Mouse (Mus musculus) forebrain, embryonic 13.5 days (tissue): ENCODE measurements at regions not wholly inside any gene's neighbourhood (a gene's known extent, or its start where the extent isn't known, plus 50 kb on each side); places are given as distances from the start of the nearest gene placed in this dataset.
A peak's percentile ranks its signal among the peaks of the same experiment; 100 is the strongest.
"Not testable (repeated sequence)": the region's sequence is repeated elsewhere in the genome, so short reads cannot be mapped to it uniquely, and the experiment has no call there.

ENCODE experiments used
- ATAC-seq: fragments of 200-750 bp; cut with Nextera tagmentation; 2 replicates; pipeline ENCODE4 v1.8.0; 2017
- H3K27ac ChIP-seq: fragments of 300-500 bp; sonication (generic); 2 replicates; pipeline ENCODE4 v1.5.1; 2015; ENCODE audit warnings: inconsistent platforms, mild to moderate bottlenecking, moderate library complexity
- H3K27me3 ChIP-seq: fragments of 300-500 bp; sonication (generic); 2 replicates; pipeline ENCODE4 v1.6.1; 2015; ENCODE audit warnings: mild to moderate bottlenecking, inconsistent platforms
- H3K36me3 ChIP-seq: fragments of 300-500 bp; sonication (generic); 2 replicates; pipeline ENCODE4 v1.6.1; 2015; ENCODE audit warnings: mild to moderate bottlenecking, inconsistent platforms; ENCODE audit not compliant: poor library complexity, severe bottlenecking
- H3K4me1 ChIP-seq: fragments of 300-500 bp; sonication (generic); 2 replicates; pipeline ENCODE4 v1.6.1; 2015; ENCODE audit warnings: inconsistent platforms
- H3K4me2 ChIP-seq: fragments of 300-500 bp; sonication (generic); 2 replicates; pipeline ENCODE4 v1.6.1; 2015; ENCODE audit warnings: inconsistent platforms, mild to moderate bottlenecking, moderate library complexity
- H3K4me3 ChIP-seq: fragments of 300-500 bp; sonication (generic); 2 replicates; pipeline ENCODE4 v1.5.1; 2015; ENCODE audit warnings: mild to moderate bottlenecking, inconsistent platforms
- H3K9ac ChIP-seq: fragments of 300-500 bp; sonication (generic); 2 replicates; pipeline ENCODE4 v1.6.1; 2015; ENCODE audit warnings: mild to moderate bottlenecking, inconsistent platforms
- H3K9me3 ChIP-seq: fragments of 300-500 bp; sonication (generic); replicated peaks from 2 replicates; pipeline ENCODE4 v1.6.1; 2016; ENCODE audit warnings: inconsistent platforms
- WGBS: fragments of 180-500 bp; shearing (Covaris S2); methylation state at CpG from one replicate; pipeline ENCODE4 v1.1.7; 2015; 5-methylcytosine and 5-hydroxymethylcytosine counted together

DNA sequence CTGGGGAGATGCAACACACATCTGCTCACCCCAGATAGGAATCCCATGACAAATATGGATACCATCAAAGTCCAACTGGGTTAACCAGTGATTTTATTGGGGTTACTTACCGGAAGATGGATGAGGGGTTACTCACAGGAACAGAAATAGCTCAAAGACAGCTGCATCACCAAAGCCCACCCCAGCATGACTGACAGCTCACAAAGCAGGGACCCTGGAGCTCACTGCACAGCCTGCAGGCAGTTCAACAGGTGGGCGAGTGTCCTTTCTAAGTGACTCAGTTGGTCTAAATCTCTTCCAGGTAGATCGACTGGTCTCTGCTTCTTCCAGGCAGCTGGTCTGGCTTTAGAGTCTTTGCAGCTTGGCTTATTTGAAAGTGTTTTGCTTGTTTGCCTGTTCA is 114.2 kb downstream of the Bdh1 start:
- Histone ChIP-seq H3K9ac (no peak overlapping the region), H3K27ac (no peak overlapping the region), H3K4me1 (peaks cover 9% of the 10 kb centered on the region; the same call in 1 of the 2 replicates), H3K36me3 (no peaks in the 10 kb centered on the region), H3K27me3 (no peaks in the 10 kb centered on the region), H3K4me2 (no peak overlapping the region), H3K4me3 (no peak overlapping the region), H3K9me3 (no peaks in the 10 kb centered on the region)
- no peak for ATAC-seq
- 90% methylated on average over 3 of the region's 3 CpGs for WGBS

DNA sequence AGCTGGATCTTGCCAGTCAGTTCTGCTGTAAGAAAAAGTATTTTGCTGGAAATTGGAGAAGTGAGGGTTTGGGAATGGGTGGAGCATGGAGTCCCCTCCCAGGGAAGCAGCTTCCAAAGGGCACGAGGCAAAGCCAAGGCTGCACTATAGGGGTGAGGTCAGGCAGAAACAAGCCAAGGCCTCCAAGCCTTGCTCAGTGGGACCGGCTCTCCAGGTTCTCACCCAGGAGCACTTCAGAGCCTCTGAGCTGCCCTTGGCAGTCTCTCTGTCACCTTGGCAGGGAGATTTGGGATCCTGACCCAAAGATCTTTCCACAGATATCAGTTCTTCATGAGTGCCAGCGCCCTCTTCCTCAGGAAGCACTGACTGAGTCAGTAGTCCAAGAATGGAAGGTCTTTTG is 116.5 kb downstream of the Bdh1 start:
- 65% methylated on average over 3 of the region's 3 CpGs for WGBS
- H3K9ac ChIP-seq = no peak overlapping the region
- no peaks in the 10 kb centered on the region for H3K27me3 ChIP-seq
- H3K36me3 ChIP-seq = no peaks in the 10 kb centered on the region
- no peak overlapping the region for H3K4me3 ChIP-seq
- H3K9me3 ChIP-seq = no peaks in the 10 kb centered on the region
- no peak overlapping the region for H3K4me2 ChIP-seq
- no peak overlapping the region for H3K27ac ChIP-seq
- ATAC-seq = no peak
- peaks cover 9% of the 10 kb centered on the region; the same call in 1 of the 2 replicates for H3K4me1 ChIP-seq

DNA sequence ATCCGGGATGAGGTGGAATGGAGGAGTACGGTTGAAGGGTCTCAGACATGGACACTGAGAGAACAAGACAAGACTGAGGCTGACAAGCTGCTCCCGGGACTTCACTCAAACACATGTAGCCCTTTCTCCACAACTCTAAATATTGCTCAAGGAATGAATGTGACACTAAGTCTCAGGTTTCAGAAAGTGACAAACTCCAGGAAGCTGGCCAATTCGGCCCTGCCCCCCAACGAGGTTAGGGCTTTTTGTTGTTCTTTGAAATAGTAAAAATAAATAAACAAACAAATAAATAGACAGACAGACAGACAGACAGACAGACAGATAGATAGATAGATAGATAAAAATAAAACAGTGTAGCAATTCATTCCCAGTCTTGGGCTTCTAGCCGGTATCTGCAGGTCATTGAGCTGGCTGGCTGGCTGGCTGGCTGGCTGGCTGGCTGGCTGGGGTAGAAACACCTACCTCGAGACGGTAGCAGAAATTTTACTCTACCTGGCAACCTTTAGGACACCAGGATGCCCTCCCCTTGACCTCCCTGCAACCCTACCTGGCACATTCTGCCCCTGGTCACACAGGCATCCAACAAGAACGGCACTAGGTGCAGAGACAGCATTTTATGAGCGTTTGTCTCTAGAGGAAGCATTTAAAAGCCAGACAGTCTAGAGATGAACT is 119.6 kb upstream of the Dlg1 start:
- 74% methylated on average over 10 of the region's 10 CpGs for WGBS

DNA sequence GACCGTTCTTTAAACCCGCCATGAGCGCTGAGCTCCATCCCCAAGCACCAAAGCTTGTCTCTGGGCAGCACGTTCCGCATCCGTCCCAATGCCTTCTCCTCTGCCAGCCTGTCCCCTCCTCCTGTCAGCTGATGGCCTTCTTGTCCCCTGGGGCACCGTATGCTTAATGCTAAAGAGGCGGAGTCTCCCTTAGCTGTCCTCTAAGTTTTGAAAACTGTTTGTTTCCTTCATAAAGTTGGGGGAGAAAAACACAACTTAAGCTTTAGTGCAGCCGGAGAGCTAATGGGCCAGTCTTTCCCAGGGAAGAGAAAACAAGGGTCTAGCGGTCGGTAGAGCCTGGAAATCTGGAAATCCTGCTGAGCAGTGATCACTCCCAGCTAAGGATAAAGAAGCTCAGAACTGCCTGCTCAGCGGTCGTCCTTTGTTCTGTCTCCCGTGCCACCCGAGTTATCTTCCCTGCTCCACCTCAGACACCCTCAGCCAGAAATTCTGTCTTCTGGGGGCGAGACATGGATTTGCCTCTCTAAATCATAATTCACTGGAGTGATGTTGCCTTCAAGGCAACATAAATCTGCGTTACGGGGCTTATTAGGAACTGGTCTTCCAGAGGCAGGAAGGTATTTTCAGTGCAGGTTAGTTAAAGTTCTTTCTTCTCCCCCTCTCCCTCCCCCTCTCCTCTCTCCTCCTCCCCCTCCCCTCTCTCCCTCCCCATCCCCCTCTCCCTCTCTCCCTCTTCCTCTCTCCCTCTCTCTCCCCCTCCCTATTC is 117.0 kb upstream of the Dlg1 start:
- Histone ChIP-seq H3K9ac (peak overlapping the region; percentile 52), H3K4me2 (peak overlapping the region; percentile 57), H3K27ac (peak overlapping the region; percentile 84), H3K9me3 (no peaks in the 10 kb centered on the region), H3K36me3 (no peaks in the 10 kb centered on the region), H3K4me1 (peaks cover 44% of the 10 kb centered on the region), H3K27me3 (0 out of 2 replicates have a peak, but pooled peaks cover 3% of the 10 kb centered on the region), H3K4me3 (peak overlapping the region; percentile 15)
- ATAC-seq = peak; percentile 62
- WGBS = 2% methylated on average over 18 of the region's 18 CpGs

More for the DNA sequence above, 119.6 kb upstream of the Dlg1 start:
- H3K9ac ChIP-seq = no peak overlapping the region
- no peaks in the 10 kb centered on the region for H3K9me3 ChIP-seq
- no peaks in the 10 kb centered on the region for H3K36me3 ChIP-seq
- H3K4me2 ChIP-seq = no peak overlapping the region
- no peak overlapping the region for H3K27ac ChIP-seq
- no peak for ATAC-seq
- no peak overlapping the region for H3K4me3 ChIP-seq
- H3K27me3 ChIP-seq = 0 out of 2 replicates have a peak, but pooled peaks cover 3% of the 10 kb centered on the region
- peaks cover 39% of the 10 kb centered on the region for H3K4me1 ChIP-seq

DNA sequence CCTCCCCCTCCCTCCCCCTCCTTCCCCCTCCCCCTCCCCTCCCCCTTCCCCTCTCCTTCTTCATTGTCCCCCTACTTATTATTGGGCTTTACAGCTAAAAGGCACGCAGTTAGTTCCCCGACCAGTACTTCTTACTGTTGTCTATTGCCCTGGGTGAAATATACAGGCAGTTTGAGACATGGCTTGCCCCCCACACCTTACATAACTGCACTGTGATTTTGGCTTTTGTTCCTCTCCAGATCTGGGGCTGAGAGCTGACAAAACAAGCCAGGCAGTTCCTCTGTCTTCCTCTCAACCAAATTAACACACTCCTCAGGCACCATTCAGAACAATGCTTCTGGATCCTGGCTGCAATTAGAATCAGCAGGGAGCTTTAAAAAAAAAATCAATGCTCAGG is 116.4 kb upstream of the Dlg1 start:
- no peak overlapping the region; the same call in 1 of the 2 replicates for H3K9ac ChIP-seq
- 0 out of 2 replicates have a peak, but pooled peaks cover 3% of the 10 kb centered on the region for H3K27me3 ChIP-seq
- H3K36me3 ChIP-seq = no peaks in the 10 kb centered on the region
- peak; percentile 65; the same call in 1 of the 2 replicates for ATAC-seq
- WGBS = 3% methylated on average over 2 of the region's 2 CpGs
- peak overlapping the region; percentile 77 for H3K27ac ChIP-seq
- peaks cover 49% of the 10 kb centered on the region for H3K4me1 ChIP-seq
- H3K4me2 ChIP-seq = peak overlapping the region; percentile 57
- no peak overlapping the region for H3K4me3 ChIP-seq
- no peaks in the 10 kb centered on the region for H3K9me3 ChIP-seq

DNA sequence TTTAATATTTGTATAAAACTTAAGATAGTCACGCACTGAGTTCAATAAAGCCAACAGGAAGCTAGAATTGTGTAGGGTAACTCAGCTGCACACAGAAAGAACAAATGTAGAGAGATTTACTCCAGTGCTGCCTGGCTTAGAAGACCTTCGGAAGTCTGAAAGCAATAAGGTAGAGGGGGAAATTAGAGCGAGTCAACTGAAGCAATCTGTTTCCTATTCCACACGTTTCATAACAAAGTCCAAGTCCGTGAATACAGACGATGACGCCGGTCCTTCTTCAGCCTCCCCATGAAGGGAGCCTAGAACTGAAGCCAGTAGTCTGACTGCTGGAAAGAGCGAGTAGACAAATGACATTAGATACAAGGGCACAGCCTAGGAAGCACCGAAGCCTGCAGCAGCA is 115.9 kb upstream of the Dlg1 start:
- Histone ChIP-seq H3K4me3 (no peak overlapping the region), H3K9me3 (no peaks in the 10 kb centered on the region), H3K36me3 (no peaks in the 10 kb centered on the region), H3K4me2 (no peak overlapping the region), H3K4me1 (peaks cover 55% of the 10 kb centered on the region), H3K9ac (no peak overlapping the region; the same call in 1 of the 2 replicates), H3K27me3 (0 out of 2 replicates have a peak, but pooled peaks cover 3% of the 10 kb centered on the region), H3K27ac (peak overlapping the region; percentile 77)
- ATAC-seq = 0 out of 2 replicates have a peak, but pooled peaks have one; percentile 31
- WGBS = 13% methylated on average over 10 of the region's 10 CpGs

DNA sequence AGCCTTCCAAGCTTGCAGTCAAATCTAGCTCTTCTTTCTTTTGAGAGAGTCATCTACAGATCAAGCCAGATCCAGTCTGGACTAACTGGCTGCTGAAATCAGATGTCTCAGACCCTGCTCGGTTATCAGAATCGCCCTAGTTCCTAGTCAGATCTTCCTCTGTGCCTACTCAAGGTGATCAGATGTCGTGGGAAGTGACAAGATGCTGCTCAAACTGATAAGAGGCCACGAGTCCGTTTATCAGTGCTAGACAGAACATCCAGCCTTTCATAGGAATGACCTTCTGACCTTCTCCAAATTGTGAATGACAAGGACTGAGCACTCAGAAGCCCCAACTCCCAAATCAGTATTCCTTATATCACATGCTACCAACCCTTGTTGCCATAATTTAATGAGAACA is 113.3 kb upstream of the Dlg1 start:
- Histone ChIP-seq H3K9ac (no peak overlapping the region), H3K27me3 (no peaks in the 10 kb centered on the region), H3K9me3 (no peaks in the 10 kb centered on the region), H3K4me3 (no peak overlapping the region), H3K27ac (no peak overlapping the region), H3K4me2 (no peak overlapping the region), H3K4me1 (peaks cover 54% of the 10 kb centered on the region), H3K36me3 (no peaks in the 10 kb centered on the region)
- no peak for ATAC-seq
- WGBS = 91% methylated on average over 5 of the region's 5 CpGs

DNA sequence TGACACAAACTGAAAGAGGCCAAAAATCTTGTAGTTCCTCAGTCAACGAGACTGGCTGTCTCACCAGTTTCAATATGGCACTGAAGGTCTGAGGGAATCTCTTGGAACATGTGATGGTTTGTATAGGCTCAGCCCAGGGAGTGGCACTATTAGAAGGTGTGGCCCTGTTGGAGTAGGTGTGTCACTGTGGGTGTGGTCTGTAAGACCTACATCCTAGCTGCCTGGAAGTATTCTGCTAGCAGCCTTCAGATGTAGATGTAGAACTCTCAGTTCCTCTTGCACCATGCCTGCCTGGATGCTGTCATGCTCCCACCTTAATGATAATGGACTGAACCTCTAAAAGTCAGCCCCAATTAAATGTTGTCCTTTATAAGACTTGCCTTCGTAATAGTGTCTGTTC is 112.7 kb upstream of the Dlg1 start:
- not testable (repeated sequence) for H3K4me3 ChIP-seq, H3K27ac ChIP-seq, ATAC-seq, H3K27me3 ChIP-seq, H3K4me2 ChIP-seq, H3K36me3 ChIP-seq, H3K9ac ChIP-seq, H3K9me3 ChIP-seq
- H3K4me1 ChIP-seq = peaks cover 48% of the 10 kb centered on the region
- 89% methylated on average over 2 of the region's 2 CpGs for WGBS

DNA sequence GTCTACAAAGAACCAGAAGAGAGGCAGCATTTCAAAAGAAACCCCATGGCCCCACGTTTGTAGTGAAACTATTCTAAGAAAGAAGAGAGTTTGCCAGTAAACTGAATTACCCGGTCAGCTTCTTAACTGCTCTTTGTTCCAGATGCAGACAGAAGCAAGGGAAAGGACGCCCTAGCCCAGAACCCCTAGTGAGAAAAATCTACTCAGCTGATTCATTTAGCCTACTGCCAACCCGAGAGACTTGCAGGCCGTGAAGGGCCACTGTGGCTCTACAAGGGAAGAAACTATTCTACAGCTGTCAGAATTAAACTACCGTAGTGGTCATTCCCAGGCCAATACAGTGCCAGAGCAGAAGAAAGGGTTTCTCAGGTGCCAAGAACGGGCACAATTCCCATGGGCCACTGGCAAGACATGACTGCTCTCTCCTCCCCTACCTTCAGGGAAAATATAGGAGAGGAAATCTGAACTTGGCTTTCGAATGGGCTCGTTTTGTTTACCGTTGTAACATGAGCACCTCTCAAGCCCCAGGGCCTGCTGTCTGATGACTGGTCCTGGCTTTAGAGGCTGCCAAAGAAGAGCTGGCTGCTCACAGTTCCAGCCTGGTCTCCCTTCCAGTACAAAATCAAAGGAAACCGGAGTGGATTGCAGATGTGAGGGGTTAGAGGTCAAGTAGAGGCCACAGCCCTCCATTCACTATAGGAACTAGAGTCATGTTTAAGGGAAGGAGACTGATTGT is 111.7 kb upstream of the Dlg1 start:
- peak overlapping the region; percentile 59 for H3K27ac ChIP-seq

DNA sequence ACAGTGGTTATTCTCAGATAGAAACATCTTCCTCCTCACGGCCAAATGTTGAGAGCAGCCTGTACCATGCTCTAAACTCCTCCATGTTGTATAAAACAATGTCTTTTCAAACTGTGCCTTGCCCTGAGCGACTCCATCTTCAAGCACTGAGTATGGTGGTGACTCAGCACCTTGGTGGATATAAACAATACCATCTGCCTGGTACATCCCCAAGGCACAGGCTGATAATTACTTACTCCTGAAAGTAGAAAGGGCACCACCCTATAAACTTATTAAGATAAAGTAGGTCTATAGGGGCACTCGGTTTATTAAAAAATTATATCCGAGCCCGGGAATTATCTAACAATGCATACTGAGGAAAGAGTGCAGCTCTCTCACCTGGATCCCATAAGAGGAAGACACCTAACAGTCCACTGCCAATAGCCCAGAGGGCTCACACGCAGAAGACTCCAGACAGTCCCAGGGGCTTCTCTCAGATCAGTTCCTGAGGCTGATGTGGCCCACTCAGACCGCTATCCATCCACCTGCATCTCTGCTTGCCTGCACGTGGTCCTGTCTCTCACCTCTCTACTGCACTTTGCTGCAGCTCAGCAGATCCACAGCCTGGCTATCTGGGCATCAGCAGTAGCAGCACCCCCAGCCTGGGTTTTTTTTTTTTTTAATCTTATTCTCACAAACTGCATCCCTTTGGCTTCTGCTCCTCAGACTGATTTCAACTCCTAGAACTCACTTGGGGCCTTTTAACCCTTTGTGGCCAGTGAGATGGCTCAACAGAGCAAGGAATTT is 109.7 kb upstream of the Dlg1 start:
- no peak overlapping the region for H3K4me2 ChIP-seq
- H3K36me3 ChIP-seq = no peaks in the 10 kb centered on the region
- H3K9me3 ChIP-seq = no peaks in the 10 kb centered on the region; the same call in 1 of the 2 replicates
- no peak for ATAC-seq
- H3K4me3 ChIP-seq = no peak overlapping the region
- H3K27me3 ChIP-seq = no peaks in the 10 kb centered on the region
- H3K9ac ChIP-seq = no peak overlapping the region
- WGBS = 82% methylated on average over 8 of the region's 8 CpGs
- peaks cover 26% of the 10 kb centered on the region for H3K4me1 ChIP-seq
- H3K27ac ChIP-seq = no peak overlapping the region; the same call in 1 of the 2 replicates

More for the DNA sequence above, 111.7 kb upstream of the Dlg1 start:
- H3K4me3 ChIP-seq = no peak overlapping the region
- no peaks in the 10 kb centered on the region for H3K36me3 ChIP-seq
- no peaks in the 10 kb centered on the region for H3K27me3 ChIP-seq
- 27% methylated on average over 11 of the region's 11 CpGs for WGBS
- H3K4me1 ChIP-seq = peaks cover 39% of the 10 kb centered on the region
- H3K9me3 ChIP-seq = no peaks in the 10 kb centered on the region
- H3K4me2 ChIP-seq = no peak overlapping the region
- ATAC-seq = no peak
- no peak overlapping the region for H3K9ac ChIP-seq

DNA sequence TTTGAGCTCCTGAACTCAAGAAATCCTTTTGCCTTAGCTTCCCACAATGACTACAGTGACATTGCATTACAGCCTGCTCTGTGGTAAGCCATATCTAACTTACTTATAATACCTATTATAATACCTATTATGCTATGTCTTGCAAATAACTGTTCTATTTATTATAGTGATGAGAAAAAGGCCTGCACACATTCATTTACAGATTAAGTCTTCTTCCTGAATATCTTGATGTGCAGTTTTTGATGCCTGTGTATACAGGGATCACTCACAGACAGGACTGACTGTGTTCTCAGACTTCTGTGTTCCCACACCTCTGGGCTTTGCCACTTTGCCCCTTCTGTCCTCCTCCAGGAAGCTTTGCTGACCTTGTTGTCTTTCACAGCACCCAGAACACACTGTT is 102.8 kb upstream of the Dlg1 start:
- Histone ChIP-seq H3K27ac (no peak overlapping the region), H3K9me3 (no peaks in the 10 kb centered on the region; the same call in 1 of the 2 replicates), H3K4me2 (no peak overlapping the region), H3K4me1 (no peaks in the 10 kb centered on the region), H3K36me3 (no peaks in the 10 kb centered on the region), H3K4me3 (no peak overlapping the region), H3K27me3 (no peaks in the 10 kb centered on the region), H3K9ac (no peak overlapping the region)
- ATAC-seq = no peak
